10 mouse cellular contexts compared by ENCODE assay signal in genomic region chr12:84605860-84606259, GRCm38 (mm10). TPM values are rescaled to one million over a fixed set of nuclear protein-coding genes. Genes with fewer than 3 reads are reported as not detected.
DNase-seq lines count a peak whose midpoint lies in the region; TF ChIP-seq lines count a peak whose summit lies in the region.
"Had no signal": no experiment of that assay in that cellular context is flagged by ENCODE, and none has a peak within 500 bp of the region (broad histone marks: within the 10 kb centered on the region; RNA-seq: fewer than 3 reads in every experiment).

No protein-coding gene starts in this region.

- H3K4me3 ChIP-seq in left cerebral cortex, adult 2 months: no peak overlapping the region
- H3K4me3 ChIP-seq: embryonic facial prominence, embryonic 15.5 days had no signal

- intact Hi-C loops in left cerebral cortex, adult 2 months (cut with DNase I): loop anchor here (5.0 kb wide), 1 partner anchor 139 kb away; no protein-coding TSS in a partner anchor
- intact Hi-C loops in left cerebral cortex, postnatal 4 days (cut with DNase I): no loop called here

- peak; percentile 25 to 45 for DNase-seq in adrenal gland, postnatal 36 days
- no peak for DNase-seq in adrenal gland, adult 18-20 months (ENCODE audit: low spot score in 2 of 2)
- DNase-seq in left cerebral cortex, adult 2 months (ENCODE audit: extremely low spot score in 1 of 2, low spot score in 2 of 2): no peak
- DNase-seq in left cerebral cortex, postnatal 4 days: no peak
- DNase-seq in B cell, adult 2 months: peak; percentile 32
- DNase-seq in induced T-regulatory cell, adult 2 months (ENCODE audit: low read depth): peak; percentile 34
- DNase-seq in embryo, embryonic 11 days: no peak
- DNase-seq in Muller cell, postnatal 12 days (ENCODE audit: inconsistent ontology term): no peak
- DNase-seq: right cerebral cortex, adult 18-20 months had no signal

- TF ChIP-seq CTCF in left cerebral cortex, adult 2 months (IDR thresholded peaks at IDR 0.05): peak; percentile 56

- H3K27ac ChIP-seq in left cerebral cortex, adult 2 months: no peak overlapping the region
- H3K27ac ChIP-seq: embryonic facial prominence, embryonic 15.5 days had no signal

RNA-seq across cellular contexts. Expression of gene Abcd4, which starts 11.4 kb away (rescaled TPM):
- total RNA-seq in adrenal gland, postnatal 36 days (2021): 10 to 100 TPM; 15.2 to 15.6 TPM
- total RNA-seq in adrenal gland, adult 18-20 months (2021): 10 to 100 TPM; 11.8 to 12.1 TPM
- total RNA-seq in left cerebral cortex, adult 2 months (2021): 10 to 100 TPM; 10.2 to 11.4 TPM
- 10 to 100 TPM; 10.9 to 13.5 TPM for total RNA-seq in left cerebral cortex, postnatal 4 days (2021)

RNA-seq across cellular contexts. Expression of gene Vrtn, which starts 35.0 kb away (rescaled TPM):
- total RNA-seq in adrenal gland, postnatal 36 days (2021): not detected
- not detected for total RNA-seq in adrenal gland, adult 18-20 months (2021)
- not detected for total RNA-seq in left cerebral cortex, adult 2 months (2021)
- total RNA-seq in left cerebral cortex, postnatal 4 days (2021): not detected

RNA-seq across cellular contexts. Expression of gene Vsx2, which starts 36.3 kb away (rescaled TPM):
- total RNA-seq in adrenal gland, postnatal 36 days (2021): not detected
- total RNA-seq in adrenal gland, adult 18-20 months (2021): not detected
- under 1 TPM; 0.23 TPM for total RNA-seq in left cerebral cortex, adult 2 months (2021)
- not detected for total RNA-seq in left cerebral cortex, postnatal 4 days (2021)

Comparison
In these comparisons a context has a peak if more than half of its experiments do, and no peak if none do; other contexts are left out.
1. DNase-seq: peak in adrenal gland, postnatal 36 days (2 of 2), B cell, adult 2 months (2 of 2) and induced T-regulatory cell, adult 2 months (single experiment); none in adrenal gland, adult 18-20 months (0 of 2), left cerebral cortex, adult 2 months (0 of 2), left cerebral cortex, postnatal 4 days (single experiment), embryo, embryonic 11 days (single experiment) and Muller cell, postnatal 12 days (single experiment).